Mouse (Mus musculus) liver, adult 2 months (tissue): Measurements from ENCODE around the gene Btbd35f5. TPM values are rescaled to one million over a fixed set of nuclear protein-coding genes. Genes with fewer than 3 reads are reported as not detected.
"Not testable (repeated sequence)": the region's sequence is repeated elsewhere in the genome, so short reads cannot be mapped to it uniquely, and the experiment has no call there.

ENCODE experiments used
- DNase-seq: peaks from one replicate; pipeline ENCODE4 v3.0.0-alpha.2; 2011; ENCODE audit warnings: low read depth, low spot score; ENCODE audit errors: extremely low read depth
- H3K27ac ChIP-seq: fragments of 200-500 bp; replicated peaks from 2 replicates; pipeline ENCODE4 v1.5.1; 2012; ENCODE audit warnings: low read depth, mild to moderate bottlenecking, control low read depth, inconsistent platforms, low read length; ENCODE audit not compliant: insufficient read depth
- H3K27me3 ChIP-seq: fragments of 200-500 bp; 2 replicates; pipeline ENCODE4 v1.6.1; 2012; ENCODE audit warnings: mild to moderate bottlenecking, moderate library complexity, low read length, inconsistent platforms; ENCODE audit not compliant: control insufficient read depth, insufficient read depth
- H3K36me3 ChIP-seq: fragments of 200-500 bp; 2 replicates; pipeline ENCODE4 v1.6.1; 2012; ENCODE audit warnings: low read length, inconsistent platforms; ENCODE audit not compliant: control insufficient read depth, insufficient read depth
- H3K4me1 ChIP-seq: fragments of 200-500 bp; 2 replicates; pipeline ENCODE4 v1.6.1; 2011; ENCODE audit warnings: low read length; ENCODE audit not compliant: control insufficient read depth, insufficient read depth
- H3K4me3 ChIP-seq: fragments of 200-500 bp; 2 replicates; pipeline ENCODE4 v1.5.1; 2011; ENCODE audit warnings: low read depth, mild to moderate bottlenecking, control low read depth, low read length, moderate library complexity; ENCODE audit not compliant: insufficient read depth
- H3K79me2 ChIP-seq: fragments of 200-500 bp; 2 replicates; pipeline ENCODE4 v1.6.1; 2012; ENCODE audit warnings: inconsistent platforms, mild to moderate bottlenecking, low read length, moderate library complexity; ENCODE audit not compliant: control insufficient read depth, insufficient read depth
- H3K9ac ChIP-seq: fragments of 200-500 bp; 2 replicates; pipeline ENCODE4 v1.6.1; 2012; ENCODE audit warnings: low read depth, mild to moderate bottlenecking, control low read depth, inconsistent platforms, low read length
- WGBS: fragments of 180-500 bp; shearing (Covaris S2); methylation state at CpG from one replicate; pipeline ENCODE4 v1.1.7; 2018; 5-methylcytosine and 5-hydroxymethylcytosine counted together
- polyA plus RNA-seq: library from polyadenylated mRNA; depleted of rRNA; stranded (reverse); fragments of >200 nt; gene quantifications from 2 replicates; pipeline ENCODE4 v1.2.3, GENCODE M21; 2012; rRNA removed
- total RNA-seq: library from RNA; depleted of rRNA; stranded (reverse); fragments of >200 nt; gene quantifications from 2 replicates; pipeline ENCODE4 v1.2.3, GENCODE M21; 2014; rRNA removed

The Btbd35f5 gene
- total RNA-seq (not detected in 2 replicates), polyA plus RNA-seq (not detected in 2 replicates)

- H3K79me2 ChIP-seq, H3K27me3 ChIP-seq, DNase-seq, H3K4me1 ChIP-seq, H3K36me3 ChIP-seq, H3K9ac ChIP-seq, H3K4me3 ChIP-seq, H3K27ac ChIP-seq: not testable (repeated sequence)
- WGBS: no CpG with 5 or more reads among the region's 3 CpGs
Observed at GRCm38 (mm10) chrX:32973597-32973996, at the start of gene Btbd35f5. Gene Btbd35f5, plus strand, starts transcription at chrX:32973897.

- not testable (repeated sequence) for H3K27ac ChIP-seq, H3K4me3 ChIP-seq, H3K9ac ChIP-seq, H3K4me1 ChIP-seq, H3K36me3 ChIP-seq, DNase-seq, H3K27me3 ChIP-seq, H3K79me2 ChIP-seq
- no CpG with 5 or more reads among the region's 1 CpGs for WGBS
Observed at GRCm38 (mm10) chrX:32941468-32941867, 32.2 kb upstream of the Btbd35f5 start, which contains the start of gene Gm21789. Gene Gm21789, plus strand, starts transcription at chrX:32941768.

Other genes starting within 250 kb of the Btbd35f5 start
- gene Btbd35f21, start 247.8 kb upstream of the Btbd35f5 start, total RNA-seq: not detected in 2 replicates
- gene Btbd35f21, start 247.8 kb upstream of the Btbd35f5 start, polyA plus RNA-seq: not detected in 2 replicates
- gene Btbd35f30, start 79.3 kb upstream of the Btbd35f5 start, total RNA-seq: not detected in 2 replicates
- not detected in 2 replicates for gene Btbd35f30, start 79.3 kb upstream of the Btbd35f5 start, polyA plus RNA-seq
- not detected in 2 replicates for gene Gm21789, start 32.1 kb upstream of the Btbd35f5 start, total RNA-seq
- not detected in 2 replicates for gene Gm21789, start 32.1 kb upstream of the Btbd35f5 start, polyA plus RNA-seq